Comparison of ENCODE assay signal across 7 mouse cellular contexts in genomic region chr17:25796951-25797369, GRCm38 (mm10). TPM values are rescaled to one million over a fixed set of nuclear protein-coding genes. Genes with fewer than 3 reads are reported as not detected.
DNase-seq lines count a peak whose midpoint lies in the region; ATAC-seq lines count a peak whose summit lies in the region.

Metrn (minus strand) TSS chr17:25797136.

- intact Hi-C loops in left cerebral cortex, postnatal 36 days (cut with DNase I), result loop anchor here (1.0 kb wide), 1 partner anchor 24 kb away; the partner anchor contains the start of gene Narfl

- ATAC-seq in inflammation-experienced regulatory T-cells, adult 6 months, result peak; percentile 53

- DNase-seq in adrenal gland, adult (ENCODE audit: inconsistent age in 2 of 2, low spot score in 1 of 2), result peak; percentile 90 to 95
- DNase-seq in embryo, embryonic 10 days (ENCODE audit: low spot score), result peak; percentile 94
- peak; percentile 89 for DNase-seq in gastrocnemius, postnatal 25 days
- peak; percentile 69 for DNase-seq in left cerebral cortex, postnatal 36 days (ENCODE audit: low spot score in 2 of 2)
- peak; percentile 92 for DNase-seq in mesoderm, embryonic 11.5 days (ENCODE audit: low read depth, low spot score)
- DNase-seq in right cerebral cortex, postnatal 4 days, result peak; percentile 78

RNA-seq across cellular contexts. Expression of gene Metrn, which starts in this region (rescaled TPM):
- total RNA-seq in gastrocnemius, postnatal 25 days (2021), result 10 to 100 TPM; 48.4 to 72.2 TPM
- 1 to 10 TPM; 3.3 to 5.7 (median 5.6) TPM for polyA plus RNA-seq in inflammation-experienced regulatory T-cells, adult 6 months (2017; shearing (Covaris generic))
- total RNA-seq in left cerebral cortex, postnatal 36 days (2021), result 10 to 100 TPM; 80.7 to 96.2 TPM

Comparison
In these comparisons a context has a peak if more than half of its experiments do, and no peak if none do; other contexts are left out.
1. Peak in every context shown above with its lines: DNase-seq and ATAC-seq.